Mouse (Mus musculus) heart, embryonic 12.5 days (tissue): ENCODE results near the gene Ocrl. TPM values are rescaled to one million over a fixed set of nuclear protein-coding genes. Genes with fewer than 3 reads are reported as not detected.
A peak's percentile ranks its signal among the peaks of the same experiment; 100 is the strongest.

Source experiments
- ATAC-seq: fragments of 200-750 bp; cut with Nextera tagmentation; 2 replicates; pipeline ENCODE4 v1.8.0; 2017; ENCODE audit warnings: moderate TSS enrichment, moderate library complexity; ENCODE audit not compliant: insufficient number of reproducible peaks, low FRiP score
- H3K27ac ChIP-seq: fragments of 300-500 bp; sonication (generic); 2 replicates; pipeline ENCODE4 v1.5.1; 2016; ENCODE audit warnings: mild to moderate bottlenecking, moderate library complexity; ENCODE audit not compliant: poor library complexity, severe bottlenecking
- H3K27me3 ChIP-seq: fragments of 300-500 bp; sonication (generic); replicated peaks from 2 replicates; pipeline ENCODE4 v1.6.1; 2016; ENCODE audit warnings: mild to moderate bottlenecking, moderate library complexity
- H3K36me3 ChIP-seq: fragments of 300-500 bp; sonication (generic); 2 replicates; pipeline ENCODE4 v1.6.1; 2016; ENCODE audit warnings: mild to moderate bottlenecking, moderate library complexity
- H3K4me1 ChIP-seq: fragments of 300-500 bp; sonication (generic); replicated peaks from 2 replicates; pipeline ENCODE4 v1.6.1; 2016; ENCODE audit warnings: mild to moderate bottlenecking
- H3K4me2 ChIP-seq: fragments of 300-500 bp; sonication (generic); 2 replicates; pipeline ENCODE4 v1.6.1; 2016; ENCODE audit warnings: mild to moderate bottlenecking, moderate library complexity
- H3K4me3 ChIP-seq: fragments of 300-500 bp; sonication (generic); 2 replicates; pipeline ENCODE4 v1.5.1; 2016; ENCODE audit warnings: mild to moderate bottlenecking
- H3K9ac ChIP-seq: fragments of 300-500 bp; sonication (generic); 2 replicates; pipeline ENCODE4 v1.6.1; 2016; ENCODE audit warnings: mild to moderate bottlenecking, moderate library complexity
- H3K9me3 ChIP-seq: fragments of 300-500 bp; sonication (generic); replicated peaks from 2 replicates; pipeline ENCODE4 v1.6.1; 2016; ENCODE audit warnings: mild to moderate bottlenecking, moderate library complexity
- WGBS: fragments of 180-500 bp; shearing (Covaris S2); methylation state at CpG from one replicate; pipeline ENCODE4 v1.1.7; 2016; 5-methylcytosine and 5-hydroxymethylcytosine counted together
- polyA plus RNA-seq: library from polyadenylated mRNA; unstranded; fragments of >200 nt; fragmentation: Nextera tagmentation; extraction: Ambion mirVana; gene quantifications from 2 replicates; pipeline ENCODE4 v1.2.1, GENCODE M21; 2016

Ocrl gene
- polyA plus RNA-seq: 13.4 and 14.4 TPM in 2 replicates

GRCm38 (mm10) chrX:47912306-47912792, at the start of gene Ocrl:
Gene Ocrl (plus strand): TSS chrX:47912387.
- Histone ChIP-seq H3K4me3 (peak within 1 kb of the TSS; percentile 80), H3K9me3 (no peaks in the 10 kb centered on the region), H3K36me3 (no peaks in the 10 kb centered on the region), H3K4me2 (peak within 1 kb of the TSS; percentile 69), H3K27ac (peak within 1 kb of the TSS; percentile 76), H3K27me3 (no peaks in the 10 kb centered on the region), H3K4me1 (0 out of 2 replicates have a peak, but pooled peaks cover 2% of the 10 kb centered on the region), H3K9ac (peak within 1 kb of the TSS; percentile 78)
- 11% methylated on average over 27 of the region's 35 CpGs for WGBS
- ATAC-seq: peak; percentile 80

- Histone ChIP-seq H3K9me3 (no peaks in the 10 kb centered on the region), H3K27ac (no peak overlapping the region), H3K9ac (no peak overlapping the region), H3K4me3 (no peak overlapping the region), H3K4me2 (no peak overlapping the region), H3K36me3 (0 out of 2 replicates have a peak, but pooled peaks cover 3% of the 10 kb centered on the region), H3K4me1 (no peaks in the 10 kb centered on the region), H3K27me3 (no peaks in the 10 kb centered on the region)
- no peak for ATAC-seq
- WGBS: 26% methylated on average over 2 of the region's 2 CpGs
Measured at GRCm38 (mm10) chrX:47880052-47880451, 32.1 kb upstream of the Ocrl start.

GRCm38 (mm10) chrX:47882813-47883212, 29.4 kb upstream of the Ocrl start:
- Histone ChIP-seq H3K4me1 (no peaks in the 10 kb centered on the region), H3K36me3 (0 out of 2 replicates have a peak, but pooled peaks cover 3% of the 10 kb centered on the region), H3K4me3 (no peak overlapping the region), H3K9ac (no peak overlapping the region), H3K9me3 (no peaks in the 10 kb centered on the region), H3K27ac (no peak overlapping the region), H3K27me3 (no peaks in the 10 kb centered on the region), H3K4me2 (no peak overlapping the region)
- WGBS: 78% methylated on average over 6 of the region's 6 CpGs
- no peak for ATAC-seq

- H3K4me2 ChIP-seq: no peak overlapping the region
- no peaks in the 10 kb centered on the region for H3K4me1 ChIP-seq
- H3K4me3 ChIP-seq: no peak overlapping the region
- no peaks in the 10 kb centered on the region for H3K9me3 ChIP-seq
- H3K36me3 ChIP-seq: 0 out of 2 replicates have a peak, but pooled peaks cover 3% of the 10 kb centered on the region
- WGBS: 57% methylated on average over 2 of the region's 2 CpGs
- ATAC-seq: no peak
- no peaks in the 10 kb centered on the region for H3K27me3 ChIP-seq
- no peak overlapping the region for H3K9ac ChIP-seq
- no peak overlapping the region for H3K27ac ChIP-seq
Measured at GRCm38 (mm10) chrX:47887401-47887800, 24.8 kb upstream of the Ocrl start.

GRCm38 (mm10) chrX:47891243-47891906, 20.8 kb upstream of the Ocrl start:
- peak overlapping the region; percentile 55; the same call in 1 of the 2 replicates for H3K27ac ChIP-seq
- ATAC-seq: peak; percentile 29; the same call in 1 of the 2 replicates
- peak overlapping the region; percentile 71 for H3K9ac ChIP-seq
- peak overlapping the region; percentile 61 for H3K4me2 ChIP-seq
- no peaks in the 10 kb centered on the region for H3K36me3 ChIP-seq
- no peaks in the 10 kb centered on the region for H3K9me3 ChIP-seq
- WGBS: 13% methylated on average over 12 of the region's 12 CpGs
- H3K27me3 ChIP-seq: no peaks in the 10 kb centered on the region
- no peaks in the 10 kb centered on the region for H3K4me1 ChIP-seq
- H3K4me3 ChIP-seq: peak overlapping the region; percentile 75

- H3K9me3 ChIP-seq: no peaks in the 10 kb centered on the region
- H3K9ac ChIP-seq: peak overlapping the region; percentile 71
- H3K4me1 ChIP-seq: no peaks in the 10 kb centered on the region
- WGBS: 13% methylated on average over 29 of the region's 36 CpGs
- peak overlapping the region; percentile 75 for H3K4me3 ChIP-seq
- H3K27ac ChIP-seq: peak overlapping the region; percentile 55
- peak overlapping the region; percentile 61 for H3K4me2 ChIP-seq
- H3K36me3 ChIP-seq: no peaks in the 10 kb centered on the region
- no peaks in the 10 kb centered on the region for H3K27me3 ChIP-seq
- ATAC-seq: peak; percentile 57
Measured at GRCm38 (mm10) chrX:47891907-47892430, 20.2 kb upstream of the Ocrl start.

- Histone ChIP-seq H3K36me3 (no peaks in the 10 kb centered on the region), H3K4me2 (peak within 1 kb of the TSS; percentile 61), H3K9ac (peak within 1 kb of the TSS; percentile 71), H3K4me3 (peak within 1 kb of the TSS; percentile 75), H3K27me3 (no peaks in the 10 kb centered on the region), H3K4me1 (no peaks in the 10 kb centered on the region), H3K9me3 (no peaks in the 10 kb centered on the region), H3K27ac (peak within 1 kb of the TSS; percentile 55)
- peak; percentile 73 for ATAC-seq
- WGBS: 15% methylated on average over 14 of the region's 17 CpGs
Measured at GRCm38 (mm10) chrX:47892431-47893024, 19.7 kb upstream of the Ocrl start, which contains the start of gene Smarca1. Gene Smarca1 (minus strand): TSS chrX:47892974.

GRCm38 (mm10) chrX:47912904-47913542, 836 bp downstream of the Ocrl start:
- Histone ChIP-seq H3K4me3 (peak overlapping the region; percentile 80), H3K27me3 (no peaks in the 10 kb centered on the region), H3K9me3 (no peaks in the 10 kb centered on the region), H3K9ac (peak overlapping the region; percentile 57), H3K4me2 (peak overlapping the region; percentile 69), H3K36me3 (no peaks in the 10 kb centered on the region), H3K27ac (no peak overlapping the region), H3K4me1 (0 out of 2 replicates have a peak, but pooled peaks cover 2% of the 10 kb centered on the region)
- 24% methylated on average over 8 of the region's 8 CpGs for WGBS
- ATAC-seq: no peak

GRCm38 (mm10) chrX:47913543-47913938, 1.4 kb downstream of the Ocrl start:
- ATAC-seq: no peak
- H3K9ac ChIP-seq: no peak overlapping the region
- H3K9me3 ChIP-seq: no peaks in the 10 kb centered on the region
- no peak overlapping the region for H3K4me3 ChIP-seq
- H3K4me2 ChIP-seq: peak overlapping the region; percentile 69; the same call in 1 of the 2 replicates
- no peaks in the 10 kb centered on the region for H3K27me3 ChIP-seq
- WGBS: 75% methylated on average over 7 of the region's 7 CpGs
- H3K36me3 ChIP-seq: no peaks in the 10 kb centered on the region
- H3K4me1 ChIP-seq: 0 out of 2 replicates have a peak, but pooled peaks cover 2% of the 10 kb centered on the region
- no peak overlapping the region for H3K27ac ChIP-seq

GRCm38 (mm10) chrX:47916831-47917230, 4.6 kb downstream of the Ocrl start:
- Histone ChIP-seq H3K4me2 (no peak overlapping the region), H3K9ac (no peak overlapping the region), H3K36me3 (no peaks in the 10 kb centered on the region), H3K27me3 (no peaks in the 10 kb centered on the region), H3K4me3 (no peak overlapping the region), H3K27ac (no peak overlapping the region), H3K4me1 (0 out of 2 replicates have a peak, but pooled peaks cover 2% of the 10 kb centered on the region), H3K9me3 (no peaks in the 10 kb centered on the region)
- ATAC-seq: no peak
- WGBS: 61% methylated on average over 1 of the region's 1 CpGs

- 0 out of 2 replicates have a peak, but pooled peaks cover 2% of the 10 kb centered on the region for H3K36me3 ChIP-seq
- 71% methylated on average over 5 of the region's 5 CpGs for WGBS
- ATAC-seq: no peak
Measured at GRCm38 (mm10) chrX:47920541-47920940, 8.4 kb downstream of the Ocrl start.

More at GRCm38 (mm10) chrX:47920541-47920940, 8.4 kb downstream of the Ocrl start:
- Histone ChIP-seq H3K4me2 (no peak overlapping the region), H3K4me1 (no peaks in the 10 kb centered on the region), H3K27me3 (no peaks in the 10 kb centered on the region), H3K9ac (no peak overlapping the region), H3K27ac (no peak overlapping the region), H3K4me3 (no peak overlapping the region), H3K9me3 (no peaks in the 10 kb centered on the region)
